Mouse (Mus musculus) liver, postnatal 0 days (tissue): ENCODE results near the gene Bfsp1.

ENCODE experiments used
- CTCF ChIP-seq: sonication (generic); IDR thresholded peaks from 2 replicates; pipeline ENCODE4 v1.5.1; 2016; ENCODE audit warnings: antibody characterized with exemption, low read depth
- EP300 ChIP-seq: IDR thresholded peaks from 2 replicates; pipeline ENCODE4 v1.6.1; 2016; ENCODE audit warnings: antibody characterized with exemption, low read depth, mild to moderate bottlenecking

DNA sequence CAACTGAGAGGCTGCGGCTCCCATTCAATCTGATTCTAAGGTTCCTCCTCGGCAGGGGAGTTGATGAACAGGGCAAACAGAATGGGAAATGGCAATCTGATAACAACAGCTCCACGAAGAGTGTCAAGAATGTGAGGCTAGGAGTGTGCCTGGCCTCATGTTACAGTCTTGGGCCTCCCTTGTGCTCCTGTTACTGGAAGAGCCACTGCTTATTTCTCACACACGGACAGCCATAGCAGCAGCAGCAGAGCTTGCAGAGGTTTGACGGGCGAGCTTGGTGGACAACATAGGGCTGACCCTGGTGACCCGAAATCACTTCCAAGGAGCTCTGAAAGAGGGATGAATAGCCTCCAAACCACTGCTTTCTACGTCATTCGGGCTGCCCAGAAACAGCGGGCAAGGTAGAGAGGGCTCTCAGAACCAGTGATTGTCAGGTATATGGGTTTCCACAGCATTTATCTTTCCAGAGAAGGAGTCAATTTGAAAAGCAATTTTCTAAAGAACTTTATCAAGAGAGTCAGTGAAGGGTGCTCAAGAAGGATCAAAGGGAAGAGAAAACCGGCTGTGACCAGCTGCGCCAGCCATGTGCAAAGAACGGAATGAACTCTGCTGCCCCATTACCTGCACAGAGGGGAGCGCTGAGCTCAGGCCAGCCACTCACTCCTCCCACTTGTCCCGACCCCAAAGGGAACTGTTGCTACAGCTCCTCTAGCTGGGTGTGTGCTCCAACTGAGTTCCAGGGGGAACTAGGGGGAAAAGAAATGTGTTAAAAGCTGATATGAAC, 56.6 kb downstream of the Bfsp1 start:
- TF ChIP-seq CTCF (no peak), EP300 (no peak)
